Mouse (Mus musculus): ENCODE results near the gene Ube2t.

Ube2t gene

GRCm38 (mm10) chr1:134995437-134995836 lies 33.1 kb downstream of the Ube2t start:
- DNase-seq (ENCODE audit: low read depth, low spot score), result no peak

GRCm38 (mm10) chr1:134995954-134996353 lies 33.6 kb downstream of the Ube2t start:
- DNase-seq (ENCODE audit: low read depth, low spot score), result no peak

- no peak for DNase-seq (ENCODE audit: low read depth, low spot score)
Observed at GRCm38 (mm10) chr1:134996471-134996870, 34.1 kb downstream of the Ube2t start.

GRCm38 (mm10) chr1:134997568-134997967 lies 35.2 kb downstream of the Ube2t start:
- DNase-seq (ENCODE audit: low read depth, low spot score), result no peak

- DNase-seq (ENCODE audit: low read depth, low spot score), result no peak
Observed at GRCm38 (mm10) chr1:134998231-134998630, 35.9 kb downstream of the Ube2t start.

GRCm38 (mm10) chr1:135000527-135000926 lies 38.2 kb downstream of the Ube2t start:
- DNase-seq (ENCODE audit: low read depth, low spot score), result no peak

GRCm38 (mm10) chr1:135003346-135003745 lies 41.0 kb downstream of the Ube2t start:
- DNase-seq (ENCODE audit: low read depth, low spot score), result no peak

- DNase-seq (ENCODE audit: low read depth, low spot score), result no peak
Observed at GRCm38 (mm10) chr1:135005696-135006095, 43.3 kb downstream of the Ube2t start.

GRCm38 (mm10) chr1:135009833-135010232 lies 47.5 kb downstream of the Ube2t start:
- no peak for DNase-seq (ENCODE audit: low read depth, low spot score)

- DNase-seq (ENCODE audit: low read depth, low spot score), result no peak
Observed at GRCm38 (mm10) chr1:135011912-135012311, 49.5 kb downstream of the Ube2t start.

GRCm38 (mm10) chr1:135012472-135012871 lies 50.1 kb downstream of the Ube2t start:
- no peak for DNase-seq (ENCODE audit: low read depth, low spot score)

- DNase-seq (ENCODE audit: low read depth, low spot score), result no peak
Observed at GRCm38 (mm10) chr1:135014921-135015445, 52.6 kb downstream of the Ube2t start.

GRCm38 (mm10) chr1:135016907-135017655 lies 54.7 kb downstream of the Ube2t start:
- DNase-seq (ENCODE audit: low read depth, low spot score), result no peak

- no peak for DNase-seq (ENCODE audit: low read depth, low spot score)
Observed at GRCm38 (mm10) chr1:135017656-135018015, 55.3 kb downstream of the Ube2t start.

GRCm38 (mm10) chr1:135019087-135019774 lies 56.9 kb downstream of the Ube2t start:
- DNase-seq (ENCODE audit: low read depth, low spot score), result peak; percentile 23

- no peak for DNase-seq (ENCODE audit: low read depth, low spot score)
Observed at GRCm38 (mm10) chr1:135019775-135020167, 57.4 kb downstream of the Ube2t start.

GRCm38 (mm10) chr1:135020281-135020940 lies 58.0 kb downstream of the Ube2t start:
- no peak for DNase-seq (ENCODE audit: low read depth, low spot score)

- DNase-seq (ENCODE audit: low read depth, low spot score), result peak; percentile 19
Observed at GRCm38 (mm10) chr1:135020970-135021369, 58.6 kb downstream of the Ube2t start.

GRCm38 (mm10) chr1:135021936-135022335 lies 59.6 kb downstream of the Ube2t start:
- no peak for DNase-seq (ENCODE audit: low read depth, low spot score)

GRCm38 (mm10) chr1:135023583-135023982 lies 61.2 kb downstream of the Ube2t start:
- no peak for DNase-seq (ENCODE audit: low read depth, low spot score)

All from embryo, embryonic 11.5 days (tissue).